Mouse (Mus musculus) myocyte (in vitro differentiated cells): ENCODE results near the gene Ptk7. TPM values are rescaled to one million over a fixed set of nuclear protein-coding genes. Genes with fewer than 3 reads are reported as not detected.

Experiments
- H3K27me3 ChIP-seq: one replicate; pipeline ENCODE4 v1.6.1; 2011; ENCODE audit not compliant: control insufficient read depth, insufficient read depth, insufficient read length
- H3K36me3 ChIP-seq: one replicate; pipeline ENCODE4 v1.6.1; 2011; ENCODE audit not compliant: control insufficient read depth, insufficient read depth
- H3K4me2 ChIP-seq: one replicate; pipeline ENCODE4 v1.6.1; 2011; ENCODE audit warnings: low read depth, control low read depth
- H3K4me3 ChIP-seq: one replicate; pipeline ENCODE4 v1.5.1; 2011; ENCODE audit warnings: mild to moderate bottlenecking, control low read depth, moderate library complexity
- H3K79me2 ChIP-seq: one replicate; pipeline ENCODE4 v1.6.1; 2011; ENCODE audit not compliant: control insufficient read depth, insufficient read depth
- H3ac ChIP-seq: one replicate; pipeline ENCODE4 v1.6.1; 2011; ENCODE audit not compliant: control insufficient read depth, insufficient read length
- CEBPB ChIP-seq: IDR thresholded peaks from 2 replicates; pipeline ENCODE4 v1.6.1; 2011; ENCODE audit warnings: mild to moderate bottlenecking, moderate library complexity; ENCODE audit not compliant: poor library complexity, insufficient read depth, severe bottlenecking
- E2F4 ChIP-seq: IDR thresholded peaks from one replicate; pipeline ENCODE4 v1.6.1; 2011; ENCODE audit warnings: mild to moderate bottlenecking, control low read depth, moderate library complexity; ENCODE audit not compliant: insufficient read depth
- MAX ChIP-seq: IDR thresholded peaks from one replicate; pipeline ENCODE4 v1.6.1; 2011; ENCODE audit warnings: low read depth, mild to moderate bottlenecking, control low read depth
- MYOD1 ChIP-seq, 3 experiments: IDR thresholded peaks; one replicate each; pipeline ENCODE4 v1.6.1; 2011; ENCODE audit warnings: control low read depth in 2 of 3, low read depth in 2 of 3, mild to moderate bottlenecking in 2 of 3, moderate library complexity in 1 of 3; ENCODE audit not compliant: insufficient read length in 2 of 3, control insufficient read depth in 1 of 3
- MYOG ChIP-seq, 3 experiments: IDR thresholded peaks; one replicate each; pipeline ENCODE4 v1.6.1; 2011; ENCODE audit warnings: control low read depth in 2 of 3, low read depth in 2 of 3, mild to moderate bottlenecking in 2 of 3; ENCODE audit not compliant: insufficient read length in 2 of 3, control insufficient read depth in 1 of 3, insufficient read depth in 1 of 3
- POLR2A ChIP-seq: IDR thresholded peaks from one replicate; pipeline ENCODE4 v1.6.1; 2011; ENCODE audit warnings: low read depth, mild to moderate bottlenecking, control low read depth, moderate library complexity; ENCODE audit not compliant: insufficient read length
- POLR2AphosphoS2 ChIP-seq: IDR thresholded peaks from one replicate; pipeline ENCODE4 v1.6.1; 2011; ENCODE audit warnings: low read depth, control low read depth; ENCODE audit not compliant: insufficient read length
- REST ChIP-seq: IDR thresholded peaks from one replicate; pipeline ENCODE4 v1.6.1; 2011; ENCODE audit warnings: mild to moderate bottlenecking, control low read depth, moderate library complexity; ENCODE audit not compliant: insufficient read depth, insufficient read length
- SRF ChIP-seq: IDR thresholded peaks from one replicate; pipeline ENCODE4 v1.6.1; 2011; ENCODE audit warnings: low read depth; ENCODE audit not compliant: control insufficient read depth, insufficient read length
- TCF12 ChIP-seq: IDR thresholded peaks from one replicate; pipeline ENCODE4 v1.6.1; 2011; ENCODE audit warnings: mild to moderate bottlenecking, control low read depth; ENCODE audit not compliant: poor library complexity, insufficient read depth, severe bottlenecking
- TCF3 ChIP-seq: IDR thresholded peaks from one replicate; pipeline ENCODE4 v1.6.1; 2011; ENCODE audit warnings: low read depth, control low read depth; ENCODE audit not compliant: insufficient read length
- USF1 ChIP-seq: IDR thresholded peaks from one replicate; pipeline ENCODE4 v1.6.1; 2011; ENCODE audit warnings: low read depth, mild to moderate bottlenecking, control low read depth, moderate library complexity
- polyA plus RNA-seq: library from polyadenylated mRNA; unstranded; fragments of >200 nt; fragmentation: generic; extraction: Trizol; gene quantifications from one replicate; pipeline ENCODE4 v1.2.1, GENCODE M21; 2012; ENCODE audit warnings: missing spikeins

The Ptk7 gene
- polyA plus RNA-seq, 1 experiment = 15.6 TPM

GRCm38 (mm10) chr17:46629685-46630441 is 559 bp upstream of the Ptk7 start:
- TF ChIP-seq MYOD1 (IDR thresholded peaks at IDR 0.05; ENCODE audit: control insufficient read depth in 1 of 3, insufficient read length in 2 of 3, low read depth in 2 of 3) = peak in 2 of 3 experiments; percentile 69 to 79
- peak in 2 of 3 experiments; percentile 69 to 72 for TF ChIP-seq MYOG (IDR thresholded peaks at IDR 0.05; ENCODE audit: control insufficient read depth in 1 of 3, insufficient read depth in 1 of 3, insufficient read length in 2 of 3, low read depth in 2 of 3)
- no peak for TF ChIP-seq CEBPB
- TF ChIP-seq REST = no peak
- no peak for TF ChIP-seq TCF12
- Histone ChIP-seq H3K79me2 (peaks cover 5% of the 10 kb centered on the region), H3K36me3 (peaks cover 3% of the 10 kb centered on the region), H3K4me3 (peak overlapping the region; percentile 47), H3ac (peak overlapping the region; percentile 75), H3K27me3 (no peaks in the 10 kb centered on the region), H3K4me2 (peak overlapping the region; percentile 75)

GRCm38 (mm10) chr17:46628471-46628790 is 873 bp downstream of the Ptk7 start:
- no peaks in the 10 kb centered on the region for H3K36me3 ChIP-seq
- peaks cover 5% of the 10 kb centered on the region for H3K79me2 ChIP-seq
- peak overlapping the region; percentile 78 for H3K4me2 ChIP-seq
- H3ac ChIP-seq = peak overlapping the region; percentile 75
- H3K27me3 ChIP-seq = no peaks in the 10 kb centered on the region
- peak; percentile 21 for TF ChIP-seq SRF
- TF ChIP-seq USF1 = no peak
- peak overlapping the region; percentile 47 for H3K4me3 ChIP-seq

- Histone ChIP-seq H3K27me3 (no peaks in the 10 kb centered on the region), H3K36me3 (no peaks in the 10 kb centered on the region), H3K79me2 (peaks cover 5% of the 10 kb centered on the region), H3K4me3 (peak overlapping the region; percentile 47), H3ac (no peak overlapping the region), H3K4me2 (peak overlapping the region; percentile 78)
- TF ChIP-seq MAX (no peak), POLR2A (no peak), REST (no peak), E2F4 (no peak), CEBPB (no peak), USF1 (no peak), SRF (no peak), TCF3 (no peak), TCF12 (no peak), POLR2AphosphoS2 (no peak), MYOD1 (IDR thresholded peaks at IDR 0.05; ENCODE audit: control insufficient read depth in 1 of 3, insufficient read length in 2 of 3, low read depth in 2 of 3) (no peak), MYOG (IDR thresholded peaks at IDR 0.05; ENCODE audit: control insufficient read depth in 1 of 3, insufficient read depth in 1 of 3, insufficient read length in 2 of 3, low read depth in 2 of 3) (no peak)
These were observed 1.9 kb downstream of the Ptk7 start for GRCm38 (mm10) chr17:46627409-46627808.

- no peak overlapping the region for H3K4me3 ChIP-seq
- no peaks in the 10 kb centered on the region for H3K27me3 ChIP-seq
- H3K36me3 ChIP-seq = no peaks in the 10 kb centered on the region
- TF ChIP-seq MYOG (IDR thresholded peaks at IDR 0.05; ENCODE audit: control insufficient read depth in 1 of 3, insufficient read depth in 1 of 3, insufficient read length in 2 of 3, low read depth in 2 of 3) (no peak), CEBPB (no peak), POLR2AphosphoS2 (no peak)
- H3K4me2 ChIP-seq = no peak overlapping the region
- H3ac ChIP-seq = no peak overlapping the region
- H3K79me2 ChIP-seq = peaks cover 10% of the 10 kb centered on the region
These were observed 4.7 kb downstream of the Ptk7 start for GRCm38 (mm10) chr17:46624598-46624997.

- Histone ChIP-seq H3ac (no peak overlapping the region), H3K4me3 (no peak overlapping the region), H3K36me3 (no peaks in the 10 kb centered on the region), H3K79me2 (peaks cover 10% of the 10 kb centered on the region), H3K27me3 (no peaks in the 10 kb centered on the region), H3K4me2 (no peak overlapping the region)
- TF ChIP-seq CEBPB = no peak
- TF ChIP-seq POLR2A = no peak
These were observed 5.3 kb downstream of the Ptk7 start for GRCm38 (mm10) chr17:46623819-46624557.
